Mouse (Mus musculus) heart, postnatal 0 days (tissue): ENCODE results near the gene Slc39a11. TPM values are rescaled to one million over a fixed set of nuclear protein-coding genes. Genes with fewer than 3 reads are reported as not detected.

Source experiments
- ATAC-seq: fragments of 200-750 bp; cut with Nextera tagmentation; 2 replicates; pipeline ENCODE4 v1.8.0; 2017; ENCODE audit warnings: low read depth, moderate number of reproducible peaks, moderate library complexity; ENCODE audit not compliant: insufficient read depth
- DNase-seq: peaks from one replicate; pipeline ENCODE4 v3.0.0-alpha.2; 2016; ENCODE audit warnings: low spot score
- H3K27ac ChIP-seq: fragments of 300-500 bp; sonication (generic); 2 replicates; pipeline ENCODE4 v1.5.1; 2014; ENCODE audit warnings: low read depth, mild to moderate bottlenecking
- H3K27me3 ChIP-seq: fragments of 300-500 bp; sonication (generic); 2 replicates; pipeline ENCODE4 v1.6.1; 2014; ENCODE audit warnings: low read length, mixed read lengths; ENCODE audit not compliant: control insufficient read depth, insufficient read depth
- H3K36me3 ChIP-seq: fragments of 300-500 bp; sonication (generic); replicated peaks from 2 replicates; pipeline ENCODE4 v1.6.1; 2014; ENCODE audit warnings: low read length, mixed read lengths; ENCODE audit not compliant: control insufficient read depth, insufficient read depth
- H3K4me1 ChIP-seq: fragments of 300-500 bp; sonication (generic); 2 replicates; pipeline ENCODE4 v1.6.1; 2014; ENCODE audit warnings: antibody characterized with exemption; ENCODE audit not compliant: control insufficient read depth, insufficient read depth
- H3K4me2 ChIP-seq: fragments of 300-500 bp; sonication (generic); 2 replicates; pipeline ENCODE4 v1.6.1; 2014; ENCODE audit warnings: low read depth, mild to moderate bottlenecking, low read length, moderate library complexity
- H3K4me3 ChIP-seq: fragments of 300-500 bp; sonication (generic); 2 replicates; pipeline ENCODE4 v1.5.1; 2014; ENCODE audit warnings: low read depth, low read length
- H3K9ac ChIP-seq: fragments of 300-500 bp; sonication (generic); replicated peaks from 2 replicates; pipeline ENCODE4 v1.6.1; 2014; ENCODE audit warnings: low read depth, low read length, mixed read lengths
- H3K9me3 ChIP-seq: fragments of 300-500 bp; sonication (generic); replicated peaks from 2 replicates; pipeline ENCODE4 v1.6.1; 2016; ENCODE audit warnings: low read length; ENCODE audit not compliant: control insufficient read depth
- CTCF ChIP-seq: IDR thresholded peaks from 2 replicates; pipeline ENCODE4 v1.5.1; 2016; ENCODE audit warnings: antibody characterized with exemption, control low read depth, low read depth
- EP300 ChIP-seq: IDR thresholded peaks from 2 replicates; pipeline ENCODE4 v1.6.1; 2016; ENCODE audit warnings: antibody characterized with exemption, low read depth
- WGBS: fragments of 180-500 bp; shearing (Covaris S2); extraction: QIAGEN DNeasy Blood & Tissue Kit; methylation state at CpG from one replicate; pipeline ENCODE4 v1.1.7; 2014; 5-methylcytosine and 5-hydroxymethylcytosine counted together
- polyA plus RNA-seq: library from polyadenylated mRNA; unstranded; fragments of >200 nt; fragmentation: Nextera tagmentation; extraction: Ambion mirVana; gene quantifications from 2 replicates; pipeline ENCODE4 v1.2.1, GENCODE M21; 2015
- total RNA-seq: library from RNA; depleted of rRNA; stranded (reverse); fragments of >200 nt; gene quantifications from 2 replicates; pipeline ENCODE4 v1.2.3, GENCODE M21; 2014; ENCODE audit warnings: low replicate concordance

Slc39a11 gene
- total and polyA plus RNA-seq, 2 experiments from 2014 or later, result 8.6 to 16.3 TPM

GRCm38 (mm10) chr11:113467313-113467811 lies 182.5 kb downstream of the Slc39a11 start:
- H3K4me2 ChIP-seq, result no peak overlapping the region
- TF ChIP-seq CTCF (no peak), EP300 (no peak)
- no peaks in the 10 kb centered on the region for H3K9me3 ChIP-seq
- DNase-seq (no peak), ATAC-seq (no peak)
- no peak overlapping the region for H3K4me3 ChIP-seq
- 78% methylated on average over 12 of the region's 12 CpGs for WGBS
- no peaks in the 10 kb centered on the region for H3K4me1 ChIP-seq
- H3K36me3 ChIP-seq, result no peaks in the 10 kb centered on the region
- H3K27ac ChIP-seq, result no peak overlapping the region
- no peaks in the 10 kb centered on the region for H3K27me3 ChIP-seq
- no peak overlapping the region for H3K9ac ChIP-seq

- Histone ChIP-seq H3K27me3 (no peaks in the 10 kb centered on the region), H3K4me3 (no peak overlapping the region), H3K4me1 (no peaks in the 10 kb centered on the region), H3K9ac (no peak overlapping the region), H3K36me3 (no peaks in the 10 kb centered on the region), H3K9me3 (0 out of 2 replicates have a peak, but pooled peaks cover 12% of the 10 kb centered on the region), H3K27ac (no peak overlapping the region), H3K4me2 (no peak overlapping the region)
- TF ChIP-seq EP300, result no peak
- TF ChIP-seq CTCF, result no peak
- ATAC-seq (no peak), DNase-seq (no peak)
- WGBS, result 78% methylated on average over 2 of the region's 2 CpGs
Measured at GRCm38 (mm10) chr11:113460118-113460517, 189.8 kb downstream of the Slc39a11 start.

GRCm38 (mm10) chr11:113458582-113459210 lies 191.2 kb downstream of the Slc39a11 start:
- no peak for TF ChIP-seq EP300
- peak; percentile 26 for TF ChIP-seq CTCF
- H3K4me3 ChIP-seq, result no peak overlapping the region
- DNase-seq, result no peak
- H3K27me3 ChIP-seq, result no peaks in the 10 kb centered on the region
- ATAC-seq, result no peak
- 54% methylated on average over 15 of the region's 15 CpGs for WGBS
- H3K9me3 ChIP-seq, result 0 out of 2 replicates have a peak, but pooled peaks cover 12% of the 10 kb centered on the region
- H3K36me3 ChIP-seq, result no peaks in the 10 kb centered on the region
- no peak overlapping the region for H3K27ac ChIP-seq
- H3K9ac ChIP-seq, result no peak overlapping the region
- H3K4me1 ChIP-seq, result no peaks in the 10 kb centered on the region
- H3K4me2 ChIP-seq, result no peak overlapping the region

- H3K9me3 ChIP-seq, result 0 out of 2 replicates have a peak, but pooled peaks cover 7% of the 10 kb centered on the region
Measured at GRCm38 (mm10) chr11:113452861-113453568, 196.9 kb downstream of the Slc39a11 start.

GRCm38 (mm10) chr11:113451301-113451700 lies 198.6 kb downstream of the Slc39a11 start:
- TF ChIP-seq CTCF, result no peak
- no peak for TF ChIP-seq EP300

More at GRCm38 (mm10) chr11:113452861-113453568, 196.9 kb downstream of the Slc39a11 start:
- no peak for ATAC-seq
- Histone ChIP-seq H3K27ac (no peak overlapping the region), H3K27me3 (no peaks in the 10 kb centered on the region), H3K9ac (no peak overlapping the region), H3K4me2 (no peak overlapping the region), H3K36me3 (no peaks in the 10 kb centered on the region), H3K4me3 (no peak overlapping the region), H3K4me1 (no peaks in the 10 kb centered on the region)
- TF ChIP-seq EP300 (no peak), CTCF (no peak)
- no peak for DNase-seq
- WGBS, result 49% methylated on average over 16 of the region's 16 CpGs

More at GRCm38 (mm10) chr11:113451301-113451700, 198.6 kb downstream of the Slc39a11 start:
- Histone ChIP-seq H3K36me3 (no peaks in the 10 kb centered on the region), H3K27ac (no peak overlapping the region), H3K27me3 (no peaks in the 10 kb centered on the region), H3K9me3 (0 out of 2 replicates have a peak, but pooled peaks cover 11% of the 10 kb centered on the region), H3K4me1 (no peaks in the 10 kb centered on the region), H3K4me2 (no peak overlapping the region), H3K9ac (no peak overlapping the region), H3K4me3 (no peak overlapping the region)
- no peak for DNase-seq
- WGBS, result 51% methylated on average over 10 of the region's 10 CpGs
- no peak for ATAC-seq
